Mouse (Mus musculus) right cerebral cortex, postnatal 10 days (tissue): Measurements from ENCODE around the gene Dnm3.

ENCODE experiments used
- DNase-seq, 2 experiments: peaks; one replicate each; pipeline ENCODE4 v3.0.0; 2021; ENCODE audit warnings: low spot score in 2 of 2

Gene Dnm3

DNA sequence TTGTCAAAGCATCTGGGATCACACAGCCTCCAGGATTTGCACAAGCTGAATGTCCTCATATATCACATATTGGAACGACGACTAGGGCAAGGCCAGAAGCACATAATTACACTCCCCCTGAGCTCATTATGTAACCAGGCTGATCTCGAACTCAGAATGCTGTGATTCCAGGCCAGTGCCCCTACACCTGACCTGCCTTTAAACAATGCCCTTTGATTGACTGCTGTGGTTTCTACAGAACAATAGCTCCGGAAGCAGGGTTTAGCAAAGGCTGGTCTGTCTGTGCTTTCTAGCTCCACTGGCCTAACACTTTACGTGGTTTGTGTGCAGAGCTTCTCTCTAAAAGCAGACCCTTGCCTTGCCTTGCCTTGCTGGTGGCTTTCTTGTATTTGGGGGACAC is 315.6 kb downstream of the Dnm3 start:
- no peak for DNase-seq

DNA sequence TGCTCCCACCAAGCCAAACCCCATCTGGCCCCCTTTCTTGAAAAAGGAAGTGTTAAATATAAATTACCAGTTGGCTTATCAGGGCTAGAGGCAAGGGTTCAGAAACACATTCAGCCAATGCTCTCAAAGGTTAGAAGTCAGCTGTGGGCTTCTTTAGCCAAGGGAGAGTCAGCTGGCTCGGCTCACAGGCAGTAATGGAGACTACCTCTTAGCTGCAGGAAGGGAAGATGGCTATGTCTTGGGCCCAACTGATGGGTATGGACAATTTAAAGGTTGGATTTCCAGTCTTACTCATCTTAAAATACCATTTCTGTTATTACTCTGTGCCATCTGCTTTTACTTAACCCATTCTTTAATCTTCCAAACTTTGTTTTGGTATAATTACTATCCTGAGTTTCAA is 317.1 kb downstream of the Dnm3 start:
- DNase-seq, result no peak

DNA sequence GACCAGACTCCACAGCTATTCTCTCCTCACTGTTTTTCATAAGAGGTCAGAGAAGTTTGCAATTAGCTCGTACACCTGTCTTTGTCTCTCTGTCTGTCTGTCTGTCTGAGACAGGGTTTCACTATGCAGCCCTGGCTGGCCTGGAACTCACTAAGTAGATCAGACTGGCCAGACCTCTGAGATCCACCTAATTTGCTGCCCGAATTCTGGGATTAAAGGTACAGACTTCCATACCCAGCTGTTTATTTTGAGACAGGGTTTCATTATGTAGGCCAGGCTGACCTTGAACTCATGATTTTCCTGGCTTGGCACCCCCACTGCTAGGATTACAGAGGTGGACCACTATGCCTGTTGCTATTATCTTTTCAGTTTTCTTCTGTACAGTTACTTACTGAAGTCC is 319.3 kb downstream of the Dnm3 start:
- DNase-seq, result no peak

DNA sequence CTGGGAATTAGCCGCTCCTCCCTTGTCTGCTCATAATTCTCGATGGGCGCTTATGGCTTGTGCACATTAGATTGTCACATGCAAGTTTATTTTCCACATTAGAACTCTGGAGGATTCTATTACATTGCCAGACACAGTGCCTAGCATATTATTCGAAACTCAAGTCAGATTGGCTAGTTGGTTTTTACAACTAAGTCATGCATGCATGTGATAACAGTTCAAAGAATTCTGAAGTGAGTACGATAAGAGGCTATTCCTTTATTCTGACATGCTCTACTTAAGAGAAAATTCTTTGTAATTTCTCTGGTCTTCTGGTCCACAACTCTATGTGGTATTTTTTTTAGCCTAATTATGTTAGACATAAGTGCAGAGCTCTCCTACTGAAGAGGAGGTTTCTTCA is 320.2 kb downstream of the Dnm3 start:
- no peak for DNase-seq

DNA sequence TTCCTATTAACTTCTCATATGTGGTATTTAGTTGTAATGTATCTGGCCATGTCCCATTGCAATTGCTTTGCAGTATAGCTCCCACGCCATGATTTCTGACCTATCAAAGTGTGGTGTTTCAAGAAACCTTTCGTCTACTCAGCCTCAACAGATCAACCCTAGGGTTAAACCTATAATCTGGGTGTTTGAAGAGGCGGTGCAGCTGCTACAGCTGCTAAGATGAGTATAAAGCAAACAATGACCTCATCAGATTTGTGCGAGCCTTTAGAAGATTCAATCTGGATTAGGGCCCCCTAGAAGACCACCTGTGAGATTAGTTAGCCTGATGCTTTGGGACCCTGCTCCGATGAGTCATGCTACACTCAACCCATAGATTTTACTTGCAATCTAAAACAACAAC is 321.0 kb downstream of the Dnm3 start:
- no peak for DNase-seq

DNA sequence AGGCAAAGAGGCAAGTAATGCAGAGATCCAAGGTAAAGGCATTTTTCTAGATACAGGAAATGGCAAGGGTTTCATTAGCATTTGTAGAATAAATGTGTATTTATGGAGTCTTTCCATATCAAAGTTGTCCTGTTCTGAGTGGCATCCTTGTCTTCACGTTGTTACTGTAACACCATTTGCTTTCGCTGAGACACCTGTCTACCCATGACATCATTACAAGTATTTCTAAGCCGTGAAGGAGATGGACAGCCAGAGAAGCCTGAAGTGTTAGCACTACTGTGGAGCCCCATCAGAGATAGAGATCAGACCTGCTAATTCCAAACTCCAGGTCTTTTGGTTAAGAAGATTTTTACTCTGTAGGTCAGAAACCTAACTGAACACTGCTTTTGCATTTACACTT is 322.3 kb downstream of the Dnm3 start:
- DNase-seq, result no peak

DNA sequence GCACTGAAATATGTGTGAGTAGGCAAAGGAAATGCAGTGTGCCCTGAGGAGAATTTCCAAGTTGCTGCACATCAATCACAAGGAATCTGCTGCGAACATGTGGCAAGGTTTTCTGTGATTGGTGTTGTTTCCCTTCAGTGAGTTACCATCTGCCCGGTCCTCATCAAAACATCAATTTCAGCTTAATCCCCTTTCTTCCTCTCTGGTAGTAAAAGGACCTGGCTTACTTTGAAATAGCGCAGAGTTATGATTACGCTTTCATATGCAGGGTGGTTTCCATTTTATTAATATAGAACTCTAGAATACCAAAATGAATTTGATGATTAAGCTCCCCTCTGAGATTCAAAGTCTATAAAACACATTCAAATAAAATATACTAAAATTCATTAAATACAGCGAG is 324.7 kb downstream of the Dnm3 start:
- no peak for DNase-seq

DNA sequence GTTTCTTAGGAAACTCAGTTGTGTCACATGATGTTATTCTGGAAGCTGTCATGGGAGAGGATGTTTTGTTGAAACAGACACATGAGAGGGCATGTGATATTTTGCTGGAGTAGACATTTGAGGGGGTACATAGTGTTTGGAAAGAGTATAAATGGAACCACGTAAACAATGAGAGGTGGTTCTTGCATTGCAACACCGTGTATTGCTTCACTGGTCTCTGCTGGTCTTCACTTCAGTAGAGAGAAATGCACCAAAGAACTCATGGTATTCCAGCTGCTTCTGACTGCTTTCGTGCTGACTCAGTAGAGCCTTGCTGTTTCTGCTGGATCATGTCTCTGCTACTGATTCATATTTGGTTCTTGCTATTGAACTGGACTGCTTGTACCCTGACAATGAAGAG is 328.1 kb downstream of the Dnm3 start:
- DNase-seq, result no peak

DNA sequence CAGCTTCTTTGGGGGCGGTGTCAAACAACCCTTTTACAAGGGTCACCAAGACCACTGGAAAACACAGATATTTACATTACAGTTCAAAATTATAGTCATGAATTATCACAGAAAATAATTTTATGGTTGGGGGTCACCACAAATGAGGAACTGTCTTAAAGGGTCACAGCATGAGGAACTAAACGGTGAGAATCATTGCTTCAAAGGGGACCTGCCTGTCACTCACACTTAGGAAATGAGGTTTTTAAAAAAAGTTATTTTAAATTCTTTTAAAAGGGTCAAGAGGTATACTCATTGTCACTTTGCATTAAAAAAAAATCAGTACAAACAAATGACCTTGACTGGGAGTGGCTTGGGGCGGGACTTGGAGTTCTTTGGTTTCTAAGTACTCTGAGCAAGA is 330.3 kb downstream of the Dnm3 start:
- no peak for DNase-seq

DNA sequence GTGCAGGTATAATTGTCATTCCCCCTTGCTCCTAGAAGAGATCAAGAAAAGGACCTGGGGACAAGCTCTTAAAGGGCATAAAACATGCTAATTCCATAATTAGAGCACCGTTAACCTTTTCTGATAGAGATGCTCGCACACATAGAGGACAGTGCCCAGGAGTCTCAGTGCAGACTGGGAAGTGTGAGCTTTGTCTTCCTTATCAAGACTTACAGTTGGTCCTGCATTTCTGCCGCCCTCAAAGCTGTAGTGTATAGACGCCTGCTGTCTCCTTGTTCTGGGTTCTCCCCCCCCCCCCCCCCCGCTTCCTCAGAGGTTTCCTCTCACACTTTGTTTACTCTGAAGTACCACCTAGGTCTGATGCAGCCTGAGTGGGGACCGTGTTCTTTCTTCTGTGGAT is 332.1 kb downstream of the Dnm3 start:
- no peak for DNase-seq

DNA sequence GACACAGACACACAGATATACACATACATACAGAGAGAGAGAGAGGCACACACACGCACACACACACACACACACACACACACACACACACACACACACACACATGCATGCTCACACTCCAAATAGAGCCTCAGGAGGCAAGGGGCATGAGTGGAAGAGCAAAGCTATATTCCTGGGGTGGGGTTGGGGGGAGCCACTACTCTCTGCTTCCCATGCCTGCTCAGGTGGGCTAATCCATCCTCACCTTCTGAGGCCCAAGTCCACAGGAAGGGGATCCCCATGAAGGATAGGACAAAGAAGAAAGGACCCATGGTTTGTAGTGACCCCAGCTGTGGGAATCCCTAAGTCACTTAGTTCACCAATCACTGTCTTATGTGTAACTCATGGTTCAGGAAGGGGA is 332.8 kb downstream of the Dnm3 start:
- no peak for DNase-seq

DNA sequence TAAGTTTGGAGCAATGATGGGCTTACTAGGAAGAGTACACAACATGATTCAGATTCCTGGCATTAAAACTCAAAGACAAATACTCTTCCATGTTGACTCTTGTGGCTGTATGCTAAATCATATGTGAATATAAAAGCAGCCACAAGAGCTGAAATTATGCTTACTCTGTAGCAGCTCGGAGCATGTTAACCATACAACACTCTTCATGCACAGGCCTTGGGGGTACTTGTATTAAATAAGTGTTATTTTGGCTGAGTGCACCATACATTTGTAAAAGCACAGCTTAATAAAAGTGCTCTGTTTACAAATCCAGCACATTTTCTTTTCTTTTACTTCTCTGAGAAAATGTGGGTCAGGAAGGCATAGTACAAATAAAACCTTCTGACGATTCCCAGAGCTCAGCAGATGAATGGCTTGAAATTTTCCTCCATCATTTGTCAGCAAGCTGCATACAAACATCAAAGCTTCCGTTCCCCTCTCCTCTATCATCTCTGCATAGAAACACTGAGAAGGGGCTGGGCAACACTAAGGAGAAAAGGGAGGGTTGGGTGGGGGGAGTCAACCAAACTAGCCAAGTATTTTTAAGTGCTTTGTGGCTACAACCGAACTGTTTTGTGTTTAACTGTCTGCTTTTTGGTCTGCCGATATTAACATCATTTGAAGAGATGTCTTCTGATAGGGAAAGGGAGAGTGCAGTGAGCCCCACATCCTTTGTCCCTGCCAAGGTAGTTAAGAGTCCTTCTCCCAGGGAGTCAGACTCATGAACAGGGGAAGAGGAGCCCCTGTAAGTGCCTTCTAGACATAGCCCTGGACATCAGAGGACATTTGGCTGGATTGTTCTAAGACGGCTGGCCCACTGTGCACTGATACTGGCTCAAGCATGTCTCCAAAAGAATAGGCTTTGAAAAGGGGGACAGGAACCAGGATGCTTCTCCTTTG is 333.6 kb downstream of the Dnm3 start:
- no peak for DNase-seq

DNA sequence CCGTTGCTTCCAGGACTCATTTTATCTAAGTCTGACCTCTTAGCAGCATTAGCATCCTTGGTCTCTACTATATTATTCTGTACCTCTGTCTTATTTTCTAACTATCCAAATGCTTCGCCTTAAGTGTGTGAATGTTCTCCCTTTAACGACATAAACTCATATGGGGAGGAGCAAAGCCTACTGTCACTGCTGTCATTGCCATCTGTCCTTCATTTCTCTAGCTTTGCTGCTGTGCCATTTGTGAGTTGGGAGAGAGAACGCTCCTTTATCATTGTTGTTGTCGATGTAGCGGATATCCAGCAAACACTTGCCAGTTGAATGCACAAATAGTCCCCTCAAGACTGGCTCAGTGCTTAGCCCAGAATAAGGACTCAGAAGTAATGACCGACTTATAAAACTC is 335.5 kb downstream of the Dnm3 start:
- DNase-seq, result no peak

DNA sequence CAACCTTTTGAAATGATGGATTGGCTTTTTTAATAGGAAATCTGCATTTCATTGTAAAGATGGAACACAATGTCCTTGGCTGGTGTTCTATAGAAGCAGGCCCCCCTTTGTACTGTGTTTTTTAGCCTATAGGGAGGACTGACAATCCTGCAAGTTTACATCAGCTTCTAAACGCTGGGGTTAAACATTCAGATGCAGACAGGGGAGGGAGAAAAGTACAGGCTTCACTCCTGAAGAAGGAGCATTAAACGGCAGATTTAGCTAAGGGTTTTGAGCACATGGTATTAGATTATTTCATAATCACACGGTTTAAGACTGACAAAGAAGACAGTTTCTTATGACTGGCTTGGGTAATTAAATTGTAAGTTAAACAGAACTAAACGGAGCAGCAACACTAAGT is 341.5 kb downstream of the Dnm3 start:
- no peak for DNase-seq

DNA sequence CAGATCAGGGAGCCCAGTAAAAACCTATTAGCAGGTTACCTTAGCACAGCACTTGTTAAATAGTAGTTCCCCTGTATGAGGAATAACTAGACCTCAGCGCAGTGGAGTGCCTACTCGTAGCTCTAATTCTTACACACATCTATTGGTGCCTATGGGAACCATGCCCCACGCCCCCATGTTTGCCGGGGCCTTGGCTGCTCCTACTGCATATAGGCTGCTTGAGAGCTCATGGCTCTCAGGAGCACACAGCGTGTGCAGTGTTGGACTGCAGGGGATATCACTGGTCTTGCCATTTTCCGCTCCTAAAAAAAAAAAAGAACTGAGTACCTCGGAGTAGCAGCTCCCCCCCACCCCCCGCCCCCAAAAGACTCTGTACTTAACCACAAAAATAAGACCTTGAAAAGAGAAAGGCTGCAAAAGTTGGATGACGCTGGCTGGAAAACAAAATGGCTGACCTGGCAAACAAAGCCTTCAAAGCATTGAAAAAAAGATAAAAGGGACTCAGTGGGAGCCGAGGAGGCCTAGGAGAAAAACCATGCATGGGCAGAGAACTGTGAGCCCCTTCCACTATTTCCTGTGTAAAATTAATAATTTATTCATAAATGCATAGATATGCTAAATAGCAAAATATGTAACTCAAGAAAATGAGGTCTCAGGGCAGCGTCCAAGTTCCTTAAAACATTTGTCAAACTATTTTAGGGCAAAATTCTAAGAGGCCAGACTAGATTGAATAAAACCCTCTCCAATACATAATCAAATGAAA is 342.2 kb downstream of the Dnm3 start:
- no peak for DNase-seq

DNA sequence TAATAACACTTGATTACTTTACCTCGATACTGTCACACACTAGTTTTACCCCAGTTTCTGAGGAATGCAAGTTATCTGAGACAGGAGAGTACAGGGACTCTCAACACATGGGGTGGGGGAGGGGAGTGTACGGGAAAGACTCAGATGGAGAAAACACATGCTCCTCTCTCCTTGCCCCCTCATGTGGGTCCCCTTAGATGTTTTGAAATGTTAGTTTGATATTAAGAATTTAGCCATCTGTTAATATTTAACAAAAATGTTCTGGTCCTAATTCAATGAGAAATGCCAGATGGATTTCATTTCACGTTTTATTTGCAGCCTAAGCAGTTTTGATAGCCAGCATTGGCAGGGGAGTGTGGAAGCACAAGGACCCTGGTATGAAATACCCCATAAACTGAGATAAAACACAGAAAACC is 343.2 kb downstream of the Dnm3 start:
- no peak for DNase-seq

DNA sequence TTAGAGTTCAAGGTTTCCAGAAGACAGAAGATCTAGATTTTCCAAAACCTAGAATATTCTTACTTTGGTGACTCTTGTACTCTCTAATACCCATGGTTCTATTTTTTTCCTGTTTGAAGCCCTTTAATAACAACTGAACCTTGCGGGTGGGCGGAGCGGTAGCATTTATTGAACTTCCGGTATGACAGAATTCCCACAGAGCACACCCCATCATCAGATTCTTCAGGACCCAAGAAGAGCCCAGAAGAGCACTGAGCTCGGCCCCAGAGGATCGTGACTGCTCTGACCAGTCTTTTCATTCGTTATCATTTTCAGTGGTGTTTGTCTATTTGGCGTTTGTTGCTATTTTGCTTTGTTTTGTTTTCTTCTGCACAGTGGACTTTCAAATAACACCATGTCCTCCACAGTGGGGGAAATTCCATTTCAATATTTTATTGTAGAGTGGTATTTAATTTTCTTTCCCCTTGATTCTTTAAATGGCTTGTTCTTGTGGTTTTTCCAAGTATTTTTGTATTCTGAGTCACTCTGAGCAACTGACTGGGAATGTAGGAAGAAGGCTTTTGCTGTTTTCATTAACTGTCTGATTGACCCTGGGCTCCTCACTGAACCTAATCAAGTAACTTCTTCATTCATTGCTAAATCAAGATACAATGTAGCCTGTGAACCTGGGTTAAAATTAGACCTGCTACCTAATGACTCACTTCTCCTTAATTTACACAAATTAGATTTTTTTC is 344.8 kb downstream of the Dnm3 start:
- DNase-seq, result no peak

DNA sequence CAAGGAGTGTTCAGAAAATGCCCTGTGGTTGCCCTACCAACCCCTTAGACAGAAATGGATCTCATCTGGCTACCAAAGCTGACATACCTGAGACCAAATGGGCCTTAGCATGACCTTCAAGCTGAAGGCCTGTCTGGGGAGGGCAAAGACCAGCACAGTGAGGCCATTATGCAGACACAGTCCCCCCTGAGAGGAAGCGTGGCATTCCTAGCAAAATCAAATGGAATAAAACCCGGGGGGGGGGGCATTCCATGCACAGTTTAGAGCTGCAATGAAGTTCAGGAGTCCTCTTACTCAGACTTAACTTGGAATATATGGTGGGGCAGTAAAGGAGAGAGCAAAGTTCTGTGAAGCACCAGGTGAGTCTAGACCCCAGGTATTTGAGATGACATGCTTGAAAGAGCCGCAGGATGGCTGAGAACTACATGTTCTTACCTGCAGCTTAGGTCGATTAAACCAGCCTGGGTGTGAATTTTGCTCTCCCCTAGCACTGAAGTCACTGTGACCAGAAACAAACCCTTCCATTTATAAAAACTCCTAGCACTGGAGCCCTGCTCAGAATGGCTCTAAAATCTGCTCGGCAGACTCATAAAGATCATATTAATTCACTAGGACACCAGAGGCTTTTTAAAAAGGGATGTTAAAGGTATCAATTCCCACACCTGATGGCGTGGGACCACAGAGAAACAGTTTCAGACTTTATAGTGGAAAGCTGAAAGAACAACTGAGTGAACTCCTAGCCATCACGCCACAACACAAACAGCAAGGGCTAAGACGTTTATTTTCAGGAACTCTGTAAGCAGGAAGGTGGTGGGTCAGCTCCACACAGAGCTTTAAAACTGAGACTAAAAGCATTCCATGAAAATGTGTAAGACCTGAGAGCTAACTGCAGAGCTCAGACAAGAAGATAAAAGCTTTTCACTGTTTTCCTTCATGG is 350.7 kb downstream of the Dnm3 start:
- DNase-seq, result no peak

DNA sequence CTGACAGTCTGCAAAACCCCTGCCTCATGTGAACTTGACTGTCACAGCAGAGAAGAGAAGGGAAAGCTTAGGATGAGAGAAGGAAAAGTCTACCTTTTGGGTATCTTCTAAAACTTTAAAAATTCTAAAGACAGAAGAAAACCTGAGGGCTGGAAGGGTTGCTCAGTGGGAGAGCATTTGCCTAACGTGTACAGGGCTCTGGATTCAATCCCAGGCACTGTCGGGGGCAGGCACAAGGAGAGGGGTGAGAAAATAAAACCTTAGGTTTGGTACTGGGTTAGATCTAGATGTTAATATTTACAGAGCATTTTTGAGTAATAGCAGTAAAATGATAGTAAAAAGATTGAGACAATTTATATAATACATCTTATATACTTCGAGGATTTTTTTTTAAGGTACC is 353.4 kb downstream of the Dnm3 start:
- DNase-seq, result no peak

DNA sequence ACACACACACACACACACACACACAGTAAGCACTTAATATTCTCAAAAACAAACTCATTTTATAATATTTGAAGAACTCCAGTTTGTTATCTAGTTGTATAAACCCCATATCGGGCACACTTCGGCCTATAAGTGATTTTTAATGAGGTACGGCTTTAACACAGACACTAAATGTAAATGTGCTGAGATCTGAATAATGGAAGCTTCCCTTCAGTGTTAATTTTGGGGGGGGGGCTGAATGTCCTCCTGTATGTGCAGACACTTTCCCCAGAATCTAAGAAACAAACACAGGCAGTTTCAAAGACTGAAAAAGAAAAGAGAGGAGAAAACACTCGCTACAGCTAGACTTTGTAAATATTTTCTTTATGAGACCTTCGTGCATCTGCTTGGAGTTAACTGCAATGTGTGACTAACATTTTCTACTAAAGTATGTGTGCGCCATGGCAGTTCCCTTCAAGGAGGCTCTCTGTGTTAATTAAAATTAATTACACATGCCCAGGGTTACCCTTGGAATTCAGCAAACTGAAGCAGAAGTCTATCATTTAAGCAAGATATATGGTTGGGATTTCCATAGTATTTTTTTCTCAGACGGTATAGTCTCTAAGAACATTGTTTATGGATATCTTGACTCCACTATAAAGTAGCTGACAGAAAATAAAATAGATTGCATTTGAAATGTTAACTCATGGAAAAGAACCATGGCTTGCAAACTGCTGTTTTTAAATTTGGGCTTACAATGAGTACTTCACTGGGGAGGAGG is 356.2 kb downstream of the Dnm3 start:
- DNase-seq, result no peak

DNA sequence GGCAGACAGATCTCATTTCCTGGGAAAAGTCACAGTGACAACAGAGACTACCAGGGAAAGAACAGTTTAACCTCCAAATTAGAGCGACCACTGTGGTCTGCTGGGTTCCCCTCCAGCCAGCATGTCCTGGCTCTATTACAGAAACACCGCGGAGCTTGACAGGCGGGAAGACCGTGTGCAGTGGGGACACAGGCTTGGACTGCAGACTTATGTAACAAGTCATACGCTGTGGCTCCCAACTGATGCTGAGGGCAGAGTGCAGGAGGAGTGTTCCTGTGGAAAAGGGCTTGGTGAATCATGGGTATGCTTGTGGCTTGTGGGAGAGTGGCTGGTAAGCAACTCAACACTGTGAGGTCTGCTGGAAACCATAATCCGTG is 368.4 kb downstream of the Dnm3 start:
- no peak for DNase-seq
